Mouse (Mus musculus) liver, postnatal 0 days (tissue): Measurements from ENCODE around the gene Jak3.

Experiments
- CTCF ChIP-seq: sonication (generic); IDR thresholded peaks from 2 replicates; pipeline ENCODE4 v1.5.1; 2016; ENCODE audit warnings: antibody characterized with exemption, low read depth
- EP300 ChIP-seq: IDR thresholded peaks from 2 replicates; pipeline ENCODE4 v1.6.1; 2016; ENCODE audit warnings: antibody characterized with exemption, low read depth, mild to moderate bottlenecking

DNA sequence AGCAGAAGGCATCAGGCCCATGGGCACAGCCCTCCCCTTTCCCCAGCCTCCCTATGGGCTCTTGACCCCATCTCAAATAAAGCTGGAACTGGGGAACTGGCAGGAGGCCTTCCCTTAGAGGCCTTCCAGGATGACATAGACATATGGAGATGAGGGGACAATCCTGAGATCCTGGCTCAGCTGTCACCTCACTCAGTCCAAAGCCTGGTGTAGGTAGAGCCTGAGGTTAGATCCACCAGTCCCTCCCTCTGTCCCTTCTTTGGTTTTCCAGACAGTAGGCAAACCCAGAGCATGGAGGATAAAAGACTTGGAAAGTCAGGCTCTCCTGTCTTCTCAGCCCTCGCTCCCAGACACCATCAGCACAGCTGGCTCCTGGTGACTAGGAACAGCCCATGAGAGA, 9.2 kb upstream of the Jak3 start:
- no peak for TF ChIP-seq EP300
- TF ChIP-seq CTCF, result no peak
